Mouse (Mus musculus) hindbrain, embryonic 11.5 days (tissue): ENCODE results near the gene Tubg1. TPM values are rescaled to one million over a fixed set of nuclear protein-coding genes. Genes with fewer than 3 reads are reported as not detected.

Source experiments
- ATAC-seq: fragments of 200-750 bp; cut with Nextera tagmentation; 2 replicates; pipeline ENCODE4 v1.8.0; 2017; ENCODE audit warnings: mild to moderate bottlenecking, moderate TSS enrichment, moderate library complexity; ENCODE audit not compliant: low FRiP score
- DNase-seq: peaks from one replicate; pipeline ENCODE4 v3.0.0-alpha.2; 2015; ENCODE audit warnings: low spot score
- H3K27ac ChIP-seq: fragments of 300-500 bp; sonication (generic); 2 replicates; pipeline ENCODE4 v1.5.1; 2014; ENCODE audit warnings: mild to moderate bottlenecking, low read depth, low read length
- H3K27me3 ChIP-seq: fragments of 300-500 bp; sonication (generic); 2 replicates; pipeline ENCODE4 v1.6.1; 2014; ENCODE audit warnings: mild to moderate bottlenecking, low read length, moderate library complexity, mixed read lengths; ENCODE audit not compliant: control insufficient read depth, insufficient read depth
- H3K36me3 ChIP-seq: fragments of 300-500 bp; sonication (generic); 2 replicates; pipeline ENCODE4 v1.6.1; 2014; ENCODE audit warnings: mild to moderate bottlenecking, low read length, moderate library complexity, mixed read lengths; ENCODE audit not compliant: control insufficient read depth, insufficient read depth
- H3K4me1 ChIP-seq: fragments of 300-500 bp; sonication (generic); replicated peaks from 2 replicates; pipeline ENCODE4 v1.6.1; 2014; ENCODE audit warnings: low read length, mixed read lengths; ENCODE audit not compliant: control insufficient read depth, insufficient read depth
- H3K4me2 ChIP-seq: fragments of 300-500 bp; sonication (generic); replicated peaks from 2 replicates; pipeline ENCODE4 v1.6.1; 2014; ENCODE audit warnings: mild to moderate bottlenecking, low read depth, low read length
- H3K4me3 ChIP-seq: fragments of 300-500 bp; sonication (generic); 2 replicates; pipeline ENCODE4 v1.5.1; 2014; ENCODE audit warnings: low read depth, low read length
- H3K9ac ChIP-seq: fragments of 300-500 bp; sonication (generic); 2 replicates; pipeline ENCODE4 v1.6.1; 2014; ENCODE audit warnings: low read depth, low read length
- H3K9me3 ChIP-seq: fragments of 300-500 bp; sonication (generic); 2 replicates; pipeline ENCODE4 v1.6.1; 2016; ENCODE audit warnings: low read length; ENCODE audit not compliant: control insufficient read depth
- WGBS: fragments of 180-500 bp; shearing (Covaris S2); extraction: QIAGEN DNeasy Blood & Tissue Kit; methylation state at CpG from one replicate; pipeline ENCODE4 v1.1.7; 2014; 5-methylcytosine and 5-hydroxymethylcytosine counted together
- polyA plus RNA-seq: library from polyadenylated mRNA; unstranded; fragments of >200 nt; fragmentation: Nextera tagmentation; extraction: Ambion mirVana; gene quantifications from 2 replicates; pipeline ENCODE4 v1.2.1, GENCODE M21; 2014

The Tubg1 gene
- polyA plus RNA-seq, 1 experiment from 2014 or later, result 98.6 TPM

DNA sequence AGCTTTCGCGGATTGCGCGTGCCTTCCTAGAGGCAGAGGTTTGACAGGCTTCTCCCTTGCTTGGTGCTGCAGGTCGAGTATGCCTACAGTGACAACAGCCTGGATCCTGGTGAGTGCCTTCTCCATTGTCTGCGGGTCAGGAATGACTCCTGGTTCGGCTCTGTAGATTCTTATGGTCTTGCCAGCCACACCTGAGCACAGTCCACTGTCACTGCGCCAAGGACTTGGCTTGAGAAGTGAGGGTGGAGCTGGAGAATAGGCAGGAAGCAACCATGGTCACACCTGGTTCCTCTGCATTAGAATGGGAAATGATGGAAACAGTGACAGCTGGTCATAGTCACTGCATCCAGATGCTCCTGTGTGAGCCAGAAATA lies 32.1 kb upstream of the Tubg1 start:
- Histone ChIP-seq H3K36me3 (peaks cover 7% of the 10 kb centered on the region), H3K9me3 (no peaks in the 10 kb centered on the region), H3K4me3 (peak overlapping the region; percentile 87), H3K4me1 (peaks cover 10% of the 10 kb centered on the region), H3K4me2 (peak overlapping the region; percentile 94), H3K27ac (peak overlapping the region; percentile 68), H3K9ac (peak overlapping the region; percentile 85), H3K27me3 (no peaks in the 10 kb centered on the region)
- 14% methylated on average over 8 of the region's 8 CpGs for WGBS
- ATAC-seq (no peak), DNase-seq (no peak)

DNA sequence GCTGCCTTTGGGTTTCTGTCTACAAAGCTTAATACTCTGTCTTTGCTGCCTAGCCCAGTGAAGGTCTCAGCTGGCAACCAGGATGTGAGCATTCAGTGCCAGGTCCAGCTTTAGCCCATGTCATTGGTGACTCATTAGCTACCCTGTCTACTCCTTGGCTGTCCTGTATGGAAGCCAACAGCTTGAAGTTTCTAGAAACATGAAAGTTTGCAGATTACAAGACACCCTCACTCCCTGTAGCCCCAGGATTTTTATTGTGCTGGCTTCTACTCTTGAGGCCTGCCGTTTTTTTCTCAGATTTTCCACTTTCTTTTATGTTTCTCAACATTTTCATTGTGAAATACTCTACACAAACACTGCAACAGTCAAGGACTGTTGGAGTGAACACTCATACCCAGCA lies 29.8 kb upstream of the Tubg1 start:
- no peaks in the 10 kb centered on the region for H3K9me3 ChIP-seq
- WGBS, result 79% methylated on average over 1 of the region's 1 CpGs
- no peak overlapping the region for H3K4me3 ChIP-seq
- H3K9ac ChIP-seq, result no peak overlapping the region
- ATAC-seq (no peak), DNase-seq (no peak)
- peaks cover 7% of the 10 kb centered on the region for H3K36me3 ChIP-seq
- no peak overlapping the region for H3K27ac ChIP-seq
- no peak overlapping the region for H3K4me2 ChIP-seq
- no peaks in the 10 kb centered on the region for H3K27me3 ChIP-seq
- peaks cover 6% of the 10 kb centered on the region; the same call in 1 of the 2 replicates for H3K4me1 ChIP-seq

DNA sequence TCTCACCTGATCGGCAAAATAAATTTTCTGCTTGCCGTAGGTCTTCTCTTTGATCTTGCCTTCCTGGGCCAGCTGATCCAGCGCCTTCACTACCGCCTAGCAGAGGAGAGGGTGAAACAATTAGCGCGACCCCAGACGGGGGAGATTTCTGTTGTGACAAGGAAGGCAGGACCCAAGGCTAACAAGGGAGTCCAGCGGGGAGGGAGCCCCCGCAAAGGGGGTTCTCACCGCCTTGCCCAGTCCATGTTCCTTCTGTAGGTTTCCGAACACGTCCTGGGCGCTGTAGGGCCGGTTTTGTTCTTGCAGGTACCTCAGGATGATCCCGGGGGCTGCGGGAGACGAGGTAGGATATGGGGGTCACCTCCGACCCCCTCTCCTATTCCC lies 24.8 kb upstream of the Tubg1 start:
- Histone ChIP-seq H3K9ac (peak overlapping the region; percentile 57), H3K27ac (no peak overlapping the region; the same call in 1 of the 2 replicates), H3K4me3 (peak overlapping the region; percentile 74), H3K4me1 (no peaks in the 10 kb centered on the region), H3K4me2 (peak overlapping the region; percentile 64), H3K9me3 (no peaks in the 10 kb centered on the region), H3K27me3 (no peaks in the 10 kb centered on the region), H3K36me3 (peaks cover 7% of the 10 kb centered on the region; the same call in 1 of the 2 replicates)
- ATAC-seq (no peak; the same call in 1 of the 2 replicates), DNase-seq (no peak)
- 3% methylated on average over 18 of the region's 18 CpGs for WGBS

DNA sequence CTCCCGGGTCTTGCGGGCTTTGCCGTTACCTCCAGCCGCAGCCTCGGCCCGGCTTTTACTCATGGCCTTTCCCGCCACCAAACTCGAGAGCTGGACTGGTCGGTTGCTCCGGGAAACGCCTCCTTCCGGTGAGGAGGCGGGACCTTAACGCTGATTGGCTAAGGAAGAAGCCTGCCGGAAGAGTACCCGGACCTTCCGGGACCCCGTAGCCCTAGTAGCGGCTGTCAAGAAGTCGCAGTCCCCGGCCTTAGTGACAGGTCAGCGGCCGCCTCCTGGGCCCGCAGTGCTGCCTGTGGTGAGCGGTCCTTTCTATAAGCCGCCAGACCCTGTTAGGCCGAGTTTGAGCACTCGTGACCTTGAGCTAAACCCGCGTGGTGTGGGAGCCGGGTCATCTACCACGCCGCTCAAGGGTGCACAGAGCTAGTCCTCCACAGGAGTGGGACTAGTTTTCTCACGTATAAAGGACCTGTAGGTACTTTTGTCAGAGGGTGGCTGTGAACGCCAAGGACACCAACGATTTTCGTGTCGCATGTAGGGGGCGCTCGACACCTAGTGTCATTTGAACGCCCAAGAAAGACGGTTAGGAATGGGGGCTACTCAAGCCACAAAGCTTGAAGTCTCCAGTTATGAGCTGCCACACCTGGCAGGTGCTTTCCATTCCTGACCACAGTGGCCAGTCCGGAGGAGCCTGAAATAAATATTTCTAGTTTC lies 24.3 kb upstream of the Tubg1 start, which contains the start of gene Psmc3ip:
Gene Psmc3ip, minus strand, starts transcription at position 123 of the 711 bp plus-strand sequence.
- Histone ChIP-seq H3K27ac (peak within 1 kb of the TSS; percentile 83), H3K9ac (peak within 1 kb of the TSS; percentile 57), H3K4me1 (no peaks in the 10 kb centered on the region), H3K9me3 (no peaks in the 10 kb centered on the region), H3K36me3 (peaks cover 4% of the 10 kb centered on the region; the same call in 1 of the 2 replicates), H3K27me3 (no peaks in the 10 kb centered on the region), H3K4me3 (peak within 1 kb of the TSS; percentile 74), H3K4me2 (peak within 1 kb of the TSS; percentile 64)
- WGBS, result under 1% methylated on average over 43 of the region's 43 CpGs
- peak; percentile 97 for DNase-seq
- ATAC-seq, result peak; percentile 95

DNA sequence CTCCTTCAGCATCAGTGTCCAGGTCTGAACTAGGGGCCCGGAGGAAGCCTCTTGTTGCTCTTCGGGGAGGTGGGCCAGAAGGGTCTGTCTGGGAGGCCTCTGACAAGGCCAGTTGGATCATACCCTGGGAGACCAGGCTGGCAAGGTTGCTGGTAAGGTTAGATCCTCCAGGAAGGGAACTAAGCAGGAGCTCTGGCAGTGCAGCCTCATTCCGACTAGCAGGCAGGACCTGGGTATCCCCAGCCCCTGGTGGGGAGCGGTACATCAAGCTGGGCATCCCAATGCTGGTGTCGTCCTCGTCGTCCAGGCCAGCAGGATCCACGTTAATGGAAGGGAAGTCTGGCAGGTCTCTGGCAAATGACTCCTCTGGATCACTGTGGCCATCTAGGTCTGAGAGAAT lies 21.5 kb upstream of the Tubg1 start:
- no peak for DNase-seq
- Histone ChIP-seq H3K4me2 (no peak overlapping the region), H3K27ac (no peak overlapping the region), H3K9me3 (no peaks in the 10 kb centered on the region), H3K4me3 (no peak overlapping the region), H3K4me1 (no peaks in the 10 kb centered on the region), H3K9ac (no peak overlapping the region), H3K36me3 (no peaks in the 10 kb centered on the region), H3K27me3 (no peaks in the 10 kb centered on the region)
- ATAC-seq, result no peak
- 96% methylated on average over 8 of the region's 8 CpGs for WGBS

DNA sequence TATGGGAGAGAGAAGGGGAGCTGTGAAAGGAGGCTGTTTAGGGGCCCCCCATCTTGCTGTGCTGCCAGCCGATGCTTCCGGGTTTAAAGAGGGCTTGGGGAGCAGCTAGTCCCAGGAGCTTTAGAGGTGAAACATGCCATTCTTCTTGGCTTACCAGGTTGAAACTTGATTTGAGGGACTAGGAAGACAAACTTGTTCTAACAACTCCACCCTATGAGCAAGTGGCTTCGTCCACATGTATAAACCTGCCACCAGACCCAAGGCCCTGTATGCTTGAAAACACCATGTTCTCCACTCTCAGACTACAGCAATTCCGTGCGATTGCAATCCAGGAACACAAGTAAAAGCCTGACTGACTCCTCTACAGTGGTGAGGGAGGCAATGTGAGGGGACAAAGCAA lies 16.7 kb upstream of the Tubg1 start:
- 94% methylated on average over 5 of the region's 5 CpGs for WGBS
- no peaks in the 10 kb centered on the region for H3K27me3 ChIP-seq
- no peaks in the 10 kb centered on the region for H3K4me1 ChIP-seq
- no peak overlapping the region for H3K4me2 ChIP-seq
- H3K27ac ChIP-seq, result no peak overlapping the region
- no peak overlapping the region for H3K4me3 ChIP-seq
- H3K9ac ChIP-seq, result no peak overlapping the region
- ATAC-seq (no peak), DNase-seq (no peak)
- H3K36me3 ChIP-seq, result no peaks in the 10 kb centered on the region
- no peaks in the 10 kb centered on the region for H3K9me3 ChIP-seq

DNA sequence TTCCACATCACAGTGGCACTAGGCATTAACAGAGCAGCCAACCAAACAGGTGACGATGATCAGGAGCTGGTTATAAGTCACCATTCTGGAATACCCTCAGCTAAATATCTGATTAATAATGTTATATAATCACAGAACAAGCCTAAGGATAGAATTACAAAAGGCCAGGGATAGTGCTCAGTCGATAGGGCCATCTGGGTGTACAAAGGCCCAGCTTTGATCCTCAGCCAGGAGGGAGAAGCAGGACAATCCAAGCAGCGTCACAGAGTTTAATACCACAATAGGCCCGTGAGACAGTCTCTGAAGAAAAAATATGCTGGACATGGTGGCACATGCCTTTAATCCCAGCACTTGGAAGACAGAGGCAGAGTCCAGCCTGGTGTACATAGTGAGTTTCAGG lies 10.4 kb upstream of the Tubg1 start:
- Histone ChIP-seq H3K36me3 (no peaks in the 10 kb centered on the region), H3K4me1 (no peaks in the 10 kb centered on the region), H3K27ac (no peak overlapping the region), H3K9me3 (no peaks in the 10 kb centered on the region), H3K4me3 (no peak overlapping the region), H3K9ac (no peak overlapping the region), H3K4me2 (no peak overlapping the region), H3K27me3 (no peaks in the 10 kb centered on the region)
- 83% methylated on average over 4 of the region's 4 CpGs for WGBS
- ATAC-seq, result no peak
- DNase-seq, result no peak

DNA sequence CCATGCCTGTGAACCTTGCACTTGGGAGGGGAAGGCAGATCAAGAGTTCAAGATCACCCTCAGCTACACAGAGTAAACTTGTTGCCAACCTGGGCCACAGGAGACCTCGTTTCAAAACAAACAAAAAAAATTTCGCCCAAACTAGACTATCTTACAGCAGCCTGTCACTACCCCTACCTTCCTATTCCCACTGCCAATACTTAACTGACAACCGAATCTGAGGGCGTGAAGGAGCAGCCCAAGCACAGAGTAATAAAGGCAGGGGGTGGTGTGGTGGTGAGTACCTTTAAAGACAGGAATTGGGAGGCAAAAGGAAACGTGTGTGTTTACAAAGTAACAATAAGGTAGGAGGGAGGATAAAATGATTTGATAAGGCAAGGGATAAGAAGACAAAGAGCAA lies 9.0 kb upstream of the Tubg1 start:
- 69% methylated on average over 5 of the region's 5 CpGs for WGBS
- DNase-seq (no peak), ATAC-seq (no peak)
- H3K27ac ChIP-seq, result no peak overlapping the region
- H3K4me2 ChIP-seq, result no peak overlapping the region
- 0 out of 2 replicates have a peak overlapping the region, but pooled peaks have one; percentile 15 for H3K9ac ChIP-seq
- no peak overlapping the region for H3K4me3 ChIP-seq
- H3K9me3 ChIP-seq, result no peaks in the 10 kb centered on the region
- no peaks in the 10 kb centered on the region for H3K36me3 ChIP-seq
- no peaks in the 10 kb centered on the region for H3K27me3 ChIP-seq
- no peaks in the 10 kb centered on the region; the same call in 1 of the 2 replicates for H3K4me1 ChIP-seq

DNA sequence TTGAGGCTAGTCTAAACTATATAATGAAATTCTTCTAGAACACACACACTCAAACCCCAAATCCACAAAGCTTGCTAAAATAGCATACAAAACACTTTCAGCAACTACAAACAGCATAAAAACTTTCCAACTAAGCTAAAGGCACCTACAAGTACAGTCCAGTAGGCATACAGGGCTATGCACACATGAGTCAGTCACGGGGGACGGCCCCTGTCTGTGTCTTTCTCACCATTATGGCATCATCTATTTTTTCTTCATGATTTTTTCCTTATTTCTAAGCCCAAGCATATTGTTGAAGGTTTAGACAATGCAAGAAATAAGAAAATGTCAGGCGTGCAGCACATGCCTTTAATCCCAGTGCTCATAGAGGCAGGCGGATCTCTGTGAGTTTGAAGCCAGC lies 8.6 kb upstream of the Tubg1 start:
- no peak for ATAC-seq
- no peak overlapping the region for H3K4me2 ChIP-seq
- 92% methylated on average over 4 of the region's 4 CpGs for WGBS
- DNase-seq, result no peak
- H3K4me1 ChIP-seq, result no peaks in the 10 kb centered on the region; the same call in 1 of the 2 replicates
- no peaks in the 10 kb centered on the region for H3K27me3 ChIP-seq
- no peaks in the 10 kb centered on the region for H3K9me3 ChIP-seq
- H3K4me3 ChIP-seq, result no peak overlapping the region
- H3K27ac ChIP-seq, result no peak overlapping the region
- no peaks in the 10 kb centered on the region for H3K36me3 ChIP-seq
- no peak overlapping the region for H3K9ac ChIP-seq
